Mouse (Mus musculus): ENCODE results near the gene Apmap. TPM values are rescaled to one million over a fixed set of nuclear protein-coding genes. Genes with fewer than 3 reads are reported as not detected.
A peak's percentile ranks its signal among the peaks of the same experiment; 100 is the strongest.

Apmap gene
- polyA plus RNA-seq (2016; fragmentation: Nextera tagmentation; extraction: Ambion mirVana), result 35.7 and 36.4 TPM in 2 replicates

GRCm38 (mm10) chr2:150608087-150608799 lies at the start of gene Apmap:
TSS of gene Apmap (minus strand) at chr2:150608567.
- 0 out of 2 replicates have a peak within 1 kb of the TSS, but pooled peaks have one; percentile 10 for H3K27ac ChIP-seq
- H3K9me3 ChIP-seq, result no peaks in the 10 kb centered on the region
- no peaks in the 10 kb centered on the region for H3K27me3 ChIP-seq
- peak within 1 kb of the TSS; percentile 88 for H3K4me3 ChIP-seq (replicated peaks)
- ATAC-seq (ENCODE audit: low FRiP score), result peak; percentile 98
- under 1% methylated on average over 42 of the region's 42 CpGs for WGBS
- H3K9ac ChIP-seq, result peak within 1 kb of the TSS; percentile 78
- H3K4me1 ChIP-seq, result peaks cover 9% of the 10 kb centered on the region
- peak within 1 kb of the TSS; percentile 86 for H3K4me2 ChIP-seq
- H3K36me3 ChIP-seq (replicated peaks), result no peaks in the 10 kb centered on the region

DNA sequence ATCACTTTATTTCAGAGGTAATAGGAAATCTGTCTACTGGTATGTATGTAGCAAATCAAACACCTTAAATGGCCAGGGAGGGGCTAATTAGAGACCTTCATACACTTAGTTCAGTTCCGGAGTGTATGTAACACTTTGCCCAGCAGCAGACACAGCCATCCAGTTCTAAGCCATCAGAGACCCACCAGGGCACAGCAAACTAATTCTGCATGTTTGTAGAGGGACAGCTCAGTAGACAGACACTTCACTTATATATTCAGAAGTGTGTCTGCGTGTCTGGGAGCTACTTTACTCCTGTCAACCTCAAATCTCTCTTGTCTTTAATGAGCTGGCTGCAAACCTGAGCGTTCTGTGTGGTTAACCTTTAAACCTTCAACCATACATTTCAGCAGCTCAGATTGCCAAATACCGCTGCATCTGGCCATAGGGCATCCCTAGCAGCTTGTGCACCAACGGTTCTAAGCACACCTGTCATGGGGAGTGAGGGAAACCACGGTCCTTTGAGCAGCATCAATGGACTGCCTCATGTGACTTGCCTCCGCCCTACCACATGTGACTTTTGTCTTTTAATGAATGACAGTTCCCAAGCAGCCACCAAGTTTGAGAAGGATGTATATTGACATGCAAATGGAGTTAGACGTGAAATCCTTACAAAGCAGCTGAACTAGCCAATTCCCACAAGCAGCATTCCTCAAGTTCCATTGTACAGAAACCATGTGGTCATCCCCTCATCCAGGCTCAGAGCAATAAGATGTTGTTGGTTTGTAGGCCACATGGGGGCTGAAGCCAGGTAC lies 48.8 kb upstream of the Apmap start:
- peaks cover 15% of the 10 kb centered on the region; the same call in 1 of the 2 replicates for H3K36me3 ChIP-seq (replicated peaks)
- no peaks in the 10 kb centered on the region for H3K27me3 ChIP-seq
- no peak overlapping the region for H3K9ac ChIP-seq
- no peaks in the 10 kb centered on the region for H3K9me3 ChIP-seq
- peak overlapping the region; percentile 85 for H3K27ac ChIP-seq
- no peak overlapping the region for H3K4me2 ChIP-seq
- WGBS, result 33% methylated on average over 8 of the region's 8 CpGs
- H3K4me3 ChIP-seq (replicated peaks), result no peak overlapping the region
- ATAC-seq (ENCODE audit: low FRiP score), result peak; percentile 91
- peaks cover 31% of the 10 kb centered on the region for H3K4me1 ChIP-seq

- no peaks in the 10 kb centered on the region for H3K27me3 ChIP-seq
- no peak overlapping the region for H3K9ac ChIP-seq
- H3K36me3 ChIP-seq (replicated peaks), result peaks cover 15% of the 10 kb centered on the region; the same call in 1 of the 2 replicates
- H3K4me3 ChIP-seq (replicated peaks), result no peak overlapping the region
- 95% methylated on average over 3 of the region's 3 CpGs for WGBS
- H3K4me1 ChIP-seq, result peaks cover 28% of the 10 kb centered on the region
- no peaks in the 10 kb centered on the region for H3K9me3 ChIP-seq
- H3K27ac ChIP-seq, result peak overlapping the region; percentile 85; the same call in 1 of the 2 replicates
- no peak overlapping the region for H3K4me2 ChIP-seq
- ATAC-seq (ENCODE audit: low FRiP score), result no peak
Observed at GRCm38 (mm10) chr2:150656112-150656511, 47.7 kb upstream of the Apmap start.

GRCm38 (mm10) chr2:150655290-150655689 lies 46.9 kb upstream of the Apmap start:
- H3K4me2 ChIP-seq, result no peak overlapping the region
- H3K27ac ChIP-seq, result no peak overlapping the region
- 87% methylated on average over 6 of the region's 6 CpGs for WGBS
- no peak overlapping the region for H3K9ac ChIP-seq
- H3K36me3 ChIP-seq (replicated peaks), result peaks cover 12% of the 10 kb centered on the region; the same call in 1 of the 2 replicates
- H3K9me3 ChIP-seq, result no peaks in the 10 kb centered on the region
- H3K4me1 ChIP-seq, result peaks cover 31% of the 10 kb centered on the region
- no peaks in the 10 kb centered on the region for H3K27me3 ChIP-seq
- no peak overlapping the region for H3K4me3 ChIP-seq (replicated peaks)
- no peak for ATAC-seq (ENCODE audit: low FRiP score)

- H3K4me3 ChIP-seq (replicated peaks), result no peak overlapping the region
- H3K27ac ChIP-seq, result no peak overlapping the region
- H3K9ac ChIP-seq, result no peak overlapping the region
- H3K36me3 ChIP-seq (replicated peaks), result peaks cover 12% of the 10 kb centered on the region; the same call in 1 of the 2 replicates
- no peaks in the 10 kb centered on the region for H3K27me3 ChIP-seq
- no peak for ATAC-seq (ENCODE audit: low FRiP score)
- no peaks in the 10 kb centered on the region for H3K9me3 ChIP-seq
- 93% methylated on average over 2 of the region's 2 CpGs for WGBS
- H3K4me1 ChIP-seq, result peaks cover 36% of the 10 kb centered on the region
- no peak overlapping the region for H3K4me2 ChIP-seq
Observed at GRCm38 (mm10) chr2:150654814-150655213, 46.4 kb upstream of the Apmap start.

- WGBS, result 74% methylated on average over 9 of the region's 9 CpGs
Observed at GRCm38 (mm10) chr2:150651366-150651765, 43.0 kb upstream of the Apmap start.

DNA sequence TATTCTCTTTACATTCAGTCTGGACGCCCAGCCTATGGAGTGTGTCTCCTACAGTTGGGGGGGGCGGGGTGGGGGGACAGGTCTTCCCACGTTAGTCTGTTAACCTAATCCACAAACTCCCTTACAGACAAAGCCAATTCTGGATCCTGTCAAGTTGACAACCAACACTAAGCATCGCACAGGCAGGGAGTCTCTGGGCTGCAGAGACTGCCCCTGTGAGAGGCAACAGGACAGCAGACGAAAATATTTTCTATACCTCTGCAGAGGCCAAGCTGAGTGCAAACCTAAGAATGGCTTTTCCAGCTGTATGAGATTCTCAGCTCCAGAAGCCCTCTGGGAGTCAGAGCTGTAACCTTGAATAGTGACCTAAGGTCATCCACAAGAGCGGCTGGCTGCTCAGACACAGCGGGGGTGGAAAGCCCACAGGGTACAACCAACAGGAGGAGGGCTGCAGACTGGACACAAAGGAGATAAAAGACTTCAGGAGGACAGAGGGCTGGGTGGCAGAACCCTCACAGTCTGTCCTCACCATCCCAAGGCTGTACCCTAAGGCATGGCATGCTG lies 42.2 kb upstream of the Apmap start:
- Histone ChIP-seq H3K27me3 (no peaks in the 10 kb centered on the region), H3K4me3 (replicated peaks) (no peak overlapping the region)

More at GRCm38 (mm10) chr2:150651366-150651765, 43.0 kb upstream of the Apmap start:
- no peak for ATAC-seq (ENCODE audit: low FRiP score)
- Histone ChIP-seq H3K4me3 (replicated peaks) (no peak overlapping the region), H3K27ac (no peak overlapping the region), H3K9me3 (no peaks in the 10 kb centered on the region), H3K27me3 (no peaks in the 10 kb centered on the region), H3K9ac (0 out of 2 replicates have a peak overlapping the region, but pooled peaks have one; percentile 12), H3K36me3 (replicated peaks) (peaks cover 5% of the 10 kb centered on the region; the same call in 1 of the 2 replicates), H3K4me2 (no peak overlapping the region), H3K4me1 (peaks cover 48% of the 10 kb centered on the region)

DNA sequence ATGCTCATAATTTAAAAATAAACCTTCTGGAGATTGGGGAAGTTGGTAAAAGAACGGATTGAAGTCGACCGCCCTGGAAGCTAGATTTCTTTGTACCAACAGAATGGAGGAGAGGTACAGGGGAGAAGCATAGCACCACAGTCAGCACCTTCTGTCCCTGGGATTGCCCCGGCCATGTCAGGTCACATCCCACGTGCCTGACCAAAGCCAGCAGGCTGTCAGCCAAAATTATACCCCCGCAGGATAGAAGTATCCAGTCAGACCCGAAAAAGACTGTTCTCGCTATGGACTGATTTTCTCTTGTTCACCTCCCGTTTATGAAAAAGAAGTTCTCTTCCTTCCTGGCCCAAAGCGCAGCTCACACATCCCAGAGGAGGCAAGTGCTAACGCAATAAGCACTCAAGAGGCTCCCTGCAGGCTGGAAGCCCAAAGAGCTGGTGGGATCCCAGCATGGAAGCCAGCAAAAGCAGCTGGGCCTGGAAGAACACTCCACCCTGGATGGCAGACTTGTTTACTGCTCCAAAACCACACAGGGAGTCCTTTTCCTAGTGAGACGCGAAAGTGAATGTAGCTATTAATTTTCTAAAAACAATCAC lies 40.0 kb upstream of the Apmap start:
- Histone ChIP-seq H3K4me2 (no peak overlapping the region), H3K9ac (no peak overlapping the region), H3K4me1 (peaks cover 68% of the 10 kb centered on the region), H3K9me3 (no peaks in the 10 kb centered on the region), H3K27me3 (no peaks in the 10 kb centered on the region), H3K36me3 (replicated peaks) (no peaks in the 10 kb centered on the region), H3K27ac (0 out of 2 replicates have a peak overlapping the region, but pooled peaks have one; percentile 42), H3K4me3 (replicated peaks) (no peak overlapping the region)
- 63% methylated on average over 13 of the region's 13 CpGs for WGBS
- ATAC-seq (ENCODE audit: low FRiP score), result no peak

More for the DNA sequence above, 42.2 kb upstream of the Apmap start:
- Histone ChIP-seq H3K9ac (peak overlapping the region; percentile 12; the same call in 1 of the 2 replicates), H3K4me1 (peaks cover 51% of the 10 kb centered on the region), H3K4me2 (no peak overlapping the region), H3K9me3 (no peaks in the 10 kb centered on the region), H3K27ac (peak overlapping the region; percentile 54), H3K36me3 (replicated peaks) (peaks cover 4% of the 10 kb centered on the region; the same call in 1 of the 2 replicates)
- peak; percentile 42 for ATAC-seq (ENCODE audit: low FRiP score)
- 13% methylated on average over 7 of the region's 7 CpGs for WGBS

GRCm38 (mm10) chr2:150647681-150648299 lies 39.4 kb upstream of the Apmap start:
- WGBS, result 62% methylated on average over 14 of the region's 14 CpGs
- H3K27ac ChIP-seq, result 0 out of 2 replicates have a peak overlapping the region, but pooled peaks have one; percentile 42
- no peaks in the 10 kb centered on the region for H3K9me3 ChIP-seq
- H3K36me3 ChIP-seq (replicated peaks), result no peaks in the 10 kb centered on the region
- ATAC-seq (ENCODE audit: low FRiP score), result no peak
- H3K4me3 ChIP-seq (replicated peaks), result no peak overlapping the region
- peaks cover 74% of the 10 kb centered on the region for H3K4me1 ChIP-seq
- H3K27me3 ChIP-seq, result no peaks in the 10 kb centered on the region
- no peak overlapping the region for H3K4me2 ChIP-seq
- H3K9ac ChIP-seq, result no peak overlapping the region

- Histone ChIP-seq H3K4me2 (no peak overlapping the region), H3K4me1 (peaks cover 79% of the 10 kb centered on the region)
- WGBS, result 93% methylated on average over 8 of the region's 8 CpGs
Observed at GRCm38 (mm10) chr2:150646411-150647121, 38.2 kb upstream of the Apmap start.

DNA sequence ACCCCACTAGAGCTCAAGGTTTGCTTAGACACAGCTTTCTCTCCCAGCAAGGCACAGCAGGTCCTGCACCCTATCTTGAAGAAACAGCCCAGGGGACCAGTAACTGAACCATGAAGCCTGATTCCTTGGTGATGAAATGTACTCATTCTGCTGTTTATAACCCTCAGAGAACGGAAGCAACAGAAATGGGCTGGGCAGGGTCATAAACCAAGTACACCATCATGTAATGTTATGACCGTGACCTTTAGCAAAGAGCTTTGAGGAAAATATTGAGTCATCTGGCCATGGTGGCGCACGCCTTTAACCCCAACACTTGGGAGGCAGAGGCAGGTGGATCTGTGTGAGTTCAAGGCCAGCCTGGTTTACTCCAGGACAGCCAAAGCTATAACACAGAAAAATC lies 36.9 kb upstream of the Apmap start:
- Histone ChIP-seq H3K4me1 (peaks cover 66% of the 10 kb centered on the region), H3K9ac (no peak overlapping the region), H3K36me3 (replicated peaks) (peaks cover 14% of the 10 kb centered on the region; the same call in 1 of the 2 replicates), H3K4me3 (replicated peaks) (no peak overlapping the region), H3K27ac (peak overlapping the region; percentile 97), H3K9me3 (no peaks in the 10 kb centered on the region), H3K27me3 (no peaks in the 10 kb centered on the region), H3K4me2 (no peak overlapping the region)
- no peak for ATAC-seq (ENCODE audit: low FRiP score)
- 95% methylated on average over 4 of the region's 4 CpGs for WGBS

More at GRCm38 (mm10) chr2:150646411-150647121, 38.2 kb upstream of the Apmap start:
- H3K36me3 ChIP-seq (replicated peaks), result peaks cover 8% of the 10 kb centered on the region; the same call in 1 of the 2 replicates
- H3K9me3 ChIP-seq, result no peaks in the 10 kb centered on the region
- no peak overlapping the region; the same call in 1 of the 2 replicates for H3K9ac ChIP-seq
- no peak for ATAC-seq (ENCODE audit: low FRiP score)
- H3K27me3 ChIP-seq, result no peaks in the 10 kb centered on the region
- peak overlapping the region; percentile 97 for H3K27ac ChIP-seq
- H3K4me3 ChIP-seq (replicated peaks), result no peak overlapping the region
